In genomic region chr15:100334629-100335028, GRCm38 (mm10) we compare ENCODE assay signal across 27 mouse cellular contexts. TPM values are rescaled to one million over a fixed set of nuclear protein-coding genes. Genes with fewer than 3 reads are reported as not detected.
"Had no signal": no experiment of that assay in that cellular context is flagged by ENCODE, and none has a peak within 500 bp of the region (broad histone marks: within the 10 kb centered on the region; RNA-seq: fewer than 3 reads in every experiment).

TSS of gene Mettl7a3 (plus strand) at chr15:100334929.

- H3K27me3 ChIP-seq: embryonic facial prominence, embryonic 12.5 days; embryonic facial prominence, embryonic 13.5 days; embryonic facial prominence, embryonic 15.5 days; forebrain, embryonic 12.5 days; forebrain, embryonic 13.5 days; forebrain, embryonic 15.5 days had no signal

- H3K4me2 ChIP-seq: embryonic facial prominence, embryonic 12.5 days; embryonic facial prominence, embryonic 13.5 days; embryonic facial prominence, embryonic 15.5 days; forebrain, embryonic 12.5 days; forebrain, embryonic 13.5 days; forebrain, embryonic 15.5 days had no signal

- H3K36me3 ChIP-seq: embryonic facial prominence, embryonic 10.5 days; embryonic facial prominence, embryonic 12.5 days; embryonic facial prominence, embryonic 13.5 days; embryonic facial prominence, embryonic 15.5 days; forebrain, embryonic 10.5 days; forebrain, embryonic 12.5 days; forebrain, embryonic 15.5 days had no signal

- H3K9ac ChIP-seq: embryonic facial prominence, embryonic 12.5 days; embryonic facial prominence, embryonic 13.5 days; embryonic facial prominence, embryonic 15.5 days; forebrain, embryonic 12.5 days; forebrain, embryonic 13.5 days; forebrain, embryonic 15.5 days; forebrain, postnatal 0 days had no signal

- DNase-seq: cerebellum, adult 9-10 months; cerebellum, adult 9-11 months; cerebellum, postnatal 36 days; embryo, embryonic 11 days; forebrain, postnatal 0 days; gastrocnemius, adult 2 months; gastrocnemius, postnatal 10 days; gastrocnemius, postnatal 14 days; gastrocnemius, postnatal 25 days; gastrocnemius, postnatal 36 days; heart, adult 11 months; heart, adult 18-20 months; heart, adult 2 months had no signal

- H3K4me1 ChIP-seq: embryonic facial prominence, embryonic 10.5 days; embryonic facial prominence, embryonic 12.5 days; embryonic facial prominence, embryonic 13.5 days; embryonic facial prominence, embryonic 15.5 days; forebrain, embryonic 10.5 days; forebrain, embryonic 12.5 days; forebrain, embryonic 13.5 days; forebrain, embryonic 15.5 days had no signal

- H3K9me3 ChIP-seq: embryonic facial prominence, embryonic 10.5 days; embryonic facial prominence, embryonic 12.5 days; embryonic facial prominence, embryonic 13.5 days; embryonic facial prominence, embryonic 15.5 days; forebrain, embryonic 10.5 days; forebrain, embryonic 12.5 days; forebrain, embryonic 13.5 days; forebrain, embryonic 15.5 days had no signal

- H3K4me3 ChIP-seq: embryonic facial prominence, embryonic 10.5 days; embryonic facial prominence, embryonic 12.5 days; embryonic facial prominence, embryonic 13.5 days; embryonic facial prominence, embryonic 15.5 days; erythroblast, embryonic 14.5 days; forebrain, embryonic 10.5 days; forebrain, embryonic 12.5 days; forebrain, embryonic 13.5 days; forebrain, embryonic 15.5 days; gastrocnemius, adult 2 months; heart, adult 2 months had no signal

- H3K27ac ChIP-seq: embryonic facial prominence, embryonic 10.5 days; embryonic facial prominence, embryonic 12.5 days; embryonic facial prominence, embryonic 13.5 days; embryonic facial prominence, embryonic 15.5 days; forebrain, embryonic 10.5 days; forebrain, embryonic 12.5 days; forebrain, embryonic 13.5 days; forebrain, embryonic 15.5 days; gastrocnemius, adult 2 months; heart, adult 2 months had no signal

- ATAC-seq: forebrain, embryonic 13.5 days; forebrain, embryonic 14.5 days; forebrain, embryonic 15.5 days; forebrain, embryonic 16.5 days; forebrain, postnatal 0 days had no signal

RNA-seq across cellular contexts. Expression of gene Mettl7a3, which starts in this region (rescaled TPM):
- total RNA-seq: common myeloid progenitor, adult 5-6 weeks; forebrain, postnatal 0 days; granulocyte monocyte progenitor cell, adult 5-6 weeks had no signal
- polyA plus RNA-seq: embryonic facial prominence, embryonic 10.5 days; erythroblast, embryonic 14.5 days; forebrain, embryonic 10.5 days; forebrain, embryonic 11.5 days; forebrain, embryonic 12.5 days; forebrain, embryonic 13.5 days; forebrain, embryonic 14.5 days; forebrain, embryonic 15.5 days; forebrain, embryonic 16.5 days; forebrain, postnatal 0 days had no signal
